Mouse (Mus musculus): ENCODE data around the gene Mybpc2.

The Mybpc2 gene

GRCm38 (mm10) chr7:44524502-44524901 is at the start of gene Mybpc2:
Gene Mybpc2, minus strand, starts transcription at chr7:44524656.
- no peak for DNase-seq (ENCODE audit: low read depth)

- DNase-seq (ENCODE audit: low read depth) = no peak
Measured at GRCm38 (mm10) chr7:44572956-44573484, 48.6 kb upstream of the Mybpc2 start.

- DNase-seq (ENCODE audit: low read depth) = no peak
Measured at GRCm38 (mm10) chr7:44572213-44572701, 47.8 kb upstream of the Mybpc2 start, which contains the start of gene Napsa. Gene Napsa, plus strand, starts transcription at chr7:44572380.

- DNase-seq (ENCODE audit: low read depth) = no peak
Measured at GRCm38 (mm10) chr7:44571811-44572210, 47.4 kb upstream of the Mybpc2 start.

GRCm38 (mm10) chr7:44570989-44571388 is 46.5 kb upstream of the Mybpc2 start:
- no peak for DNase-seq (ENCODE audit: low read depth)

GRCm38 (mm10) chr7:44568803-44569202 is 44.3 kb upstream of the Mybpc2 start:
- no peak for DNase-seq (ENCODE audit: low read depth)

- no peak for DNase-seq (ENCODE audit: low read depth)
Measured at GRCm38 (mm10) chr7:44565414-44565813, 41.0 kb upstream of the Mybpc2 start.

- DNase-seq (ENCODE audit: low read depth) = no peak
Measured at GRCm38 (mm10) chr7:44564486-44564885, 40.0 kb upstream of the Mybpc2 start.

- DNase-seq (ENCODE audit: low read depth) = no peak
Measured at GRCm38 (mm10) chr7:44563284-44563683, 38.8 kb upstream of the Mybpc2 start.

GRCm38 (mm10) chr7:44560435-44561400 is 36.3 kb upstream of the Mybpc2 start:
- peak; percentile 67 for DNase-seq (ENCODE audit: low read depth)

GRCm38 (mm10) chr7:44557629-44558028 is 33.2 kb upstream of the Mybpc2 start:
- DNase-seq (ENCODE audit: low read depth) = no peak

- DNase-seq (ENCODE audit: low read depth) = peak; percentile 82
Measured at GRCm38 (mm10) chr7:44553826-44554225, 29.4 kb upstream of the Mybpc2 start, which contains the start of gene Nr1h2. Gene Nr1h2, minus strand, starts transcription at chr7:44553951.

- DNase-seq (ENCODE audit: low read depth) = peak; percentile 62
Measured at GRCm38 (mm10) chr7:44553196-44553764, 28.8 kb upstream of the Mybpc2 start.

GRCm38 (mm10) chr7:44552141-44552908 is 27.9 kb upstream of the Mybpc2 start:
- DNase-seq (ENCODE audit: low read depth) = no peak

- no peak for DNase-seq (ENCODE audit: low read depth)
Measured at GRCm38 (mm10) chr7:44551731-44552130, 27.3 kb upstream of the Mybpc2 start.

GRCm38 (mm10) chr7:44551301-44551700 is 26.8 kb upstream of the Mybpc2 start:
- no peak for DNase-seq (ENCODE audit: low read depth)

- DNase-seq (ENCODE audit: low read depth) = no peak
Measured at GRCm38 (mm10) chr7:44550409-44550678, 25.9 kb upstream of the Mybpc2 start.

- no peak for DNase-seq (ENCODE audit: low read depth)
Measured at GRCm38 (mm10) chr7:44549621-44550408, 25.4 kb upstream of the Mybpc2 start.

GRCm38 (mm10) chr7:44548497-44549087 is 24.1 kb upstream of the Mybpc2 start, which contains the start of gene Pold1:
Gene Pold1, minus strand, starts transcription at chr7:44548849.
- DNase-seq (ENCODE audit: low read depth) = peak; percentile 99

- no peak for DNase-seq (ENCODE audit: low read depth)
Measured at GRCm38 (mm10) chr7:44547725-44548124, 23.3 kb upstream of the Mybpc2 start.

- no peak for DNase-seq (ENCODE audit: low read depth)
Measured at GRCm38 (mm10) chr7:44547041-44547440, 22.6 kb upstream of the Mybpc2 start.

Measured in fibroblast of lung, adult 2 months (primary cell).